29 mouse cellular contexts compared by ENCODE assay signal in genomic region chr1:118948407-118948806, GRCm38 (mm10).
DNase-seq lines count a peak whose midpoint lies in the region; ATAC-seq and TF ChIP-seq lines count a peak whose summit lies in the region.
"Had no signal": no experiment of that assay in that cellular context is flagged by ENCODE, and none has a peak within 500 bp of the region (broad histone marks: within the 10 kb centered on the region; RNA-seq: fewer than 3 reads in every experiment).

No protein-coding gene starts in this region.

- peaks cover 4% of the 10 kb centered on the region for H3K36me3 ChIP-seq in forebrain, embryonic 12.5 days (replicated peaks)
- H3K36me3 ChIP-seq in forebrain, embryonic 11.5 days (ENCODE audit: control insufficient read depth, insufficient read depth, low read length), result no peaks in the 10 kb centered on the region; the same call in 1 of the 2 replicates
- H3K36me3 ChIP-seq in heart, adult 2 months (ENCODE audit: control insufficient read depth, insufficient read depth, low read length), result no peaks in the 10 kb centered on the region
- H3K36me3 ChIP-seq in liver, postnatal 0 days (replicated peaks; ENCODE audit: insufficient read depth, low read length), result no peaks in the 10 kb centered on the region
- H3K36me3 ChIP-seq: G1E had no signal

- no peak for DNase-seq in forebrain, embryonic 11.5 days (ENCODE audit: low spot score)
- peak; percentile 22 for DNase-seq in gastrocnemius, postnatal 25 days
- DNase-seq in gastrocnemius, postnatal 4 days (ENCODE audit: low spot score in 2 of 2), result no peak
- DNase-seq in heart, adult 2 months, result peak; percentile 20 to 21
- no peak for DNase-seq in heart, postnatal 36 days
- no peak for DNase-seq in liver, postnatal 0 days
- DNase-seq: adrenal gland, adult 2 months; adrenal gland, postnatal 10 days; adrenal gland, postnatal 25 days; B cell, adult 2 months; cerebellum, adult 11 months; cerebellum, adult 18-20 months; cerebellum, adult 8-10 months; cerebellum, adult 9-11 months; cerebellum, postnatal 14 days; cerebellum, postnatal 36 days; embryo, embryonic 11 days had no signal

- H3K27me3 ChIP-seq in forebrain, embryonic 12.5 days, result no peaks in the 10 kb centered on the region
- no peaks in the 10 kb centered on the region for H3K27me3 ChIP-seq in forebrain, embryonic 11.5 days (ENCODE audit: control insufficient read depth, insufficient read depth, low read length)
- H3K27me3 ChIP-seq in heart, adult 2 months (ENCODE audit: control insufficient read depth, insufficient read depth, low read length), result no peaks in the 10 kb centered on the region
- no peaks in the 10 kb centered on the region for H3K27me3 ChIP-seq in liver, postnatal 0 days (ENCODE audit: insufficient read depth, low read length)
- H3K27me3 ChIP-seq: CH12.LX; embryonic facial prominence, embryonic 13.5 days; embryonic facial prominence, embryonic 15.5 days; Patski had no signal

- H3K4me2 ChIP-seq in forebrain, embryonic 12.5 days, result no peak overlapping the region
- no peak overlapping the region for H3K4me2 ChIP-seq in forebrain, embryonic 11.5 days (ENCODE audit: low read depth, low read length, severe bottlenecking)
- H3K4me2 ChIP-seq in liver, postnatal 0 days (ENCODE audit: low read depth, low read length), result no peak overlapping the region
- H3K4me2 ChIP-seq: embryonic facial prominence, embryonic 13.5 days; embryonic facial prominence, embryonic 15.5 days had no signal

- ATAC-seq in forebrain, embryonic 12.5 days (ENCODE audit: low FRiP score), result no peak
- ATAC-seq in forebrain, embryonic 11.5 days (replicated peaks; ENCODE audit: low FRiP score), result no peak
- ATAC-seq in liver, postnatal 0 days, result no peak
- ATAC-seq: activated CD4-positive, CD25-positive, alpha-beta regulatory T cell, adult 4 months; CD4-positive, CD25-positive, alpha-beta regulatory T cell, adult 4 months; forebrain, embryonic 14.5 days; forebrain, embryonic 16.5 days; Patski had no signal

- WGBS in forebrain, embryonic 12.5 days, result 77% methylated on average over 2 of the region's 2 CpGs
- WGBS in forebrain, embryonic 11.5 days, result 66% methylated on average over 2 of the region's 2 CpGs
- WGBS in heart, adult 2 months, result 48% methylated on average over 2 of the region's 2 CpGs
- WGBS in liver, postnatal 0 days (ENCODE audit: insufficient replicate concordance), result 62% methylated on average over 2 of the region's 2 CpGs

- TF ChIP-seq POLR2A in heart, adult 2 months (IDR thresholded peaks at IDR 0.05; ENCODE audit: insufficient read depth, low read depth, low read length), result no peak

- TF ChIP-seq EP300 in heart, adult 2 months (IDR thresholded peaks at IDR 0.05; ENCODE audit: insufficient read depth, low read depth, low read length), result no peak
- TF ChIP-seq EP300 in liver, postnatal 0 days (IDR thresholded peaks at IDR 0.05; ENCODE audit: low read depth), result no peak

- no peaks in the 10 kb centered on the region for H3K79me2 ChIP-seq in heart, adult 2 months (replicated peaks; ENCODE audit: control insufficient read depth, insufficient read depth, low read length)

- H3K4me3 ChIP-seq in forebrain, embryonic 12.5 days (replicated peaks), result no peak overlapping the region
- H3K4me3 ChIP-seq in forebrain, embryonic 11.5 days (ENCODE audit: low read depth, low read length), result no peak overlapping the region
- H3K4me3 ChIP-seq in heart, adult 2 months, result no peak overlapping the region
- no peak overlapping the region for H3K4me3 ChIP-seq in liver, postnatal 0 days (ENCODE audit: low read depth, low read length)
- H3K4me3 ChIP-seq: embryonic facial prominence, embryonic 13.5 days; embryonic facial prominence, embryonic 15.5 days; erythroblast, embryonic 14.5 days; forebrain, embryonic 10.5 days had no signal

- H3K9ac ChIP-seq in forebrain, embryonic 12.5 days, result no peak overlapping the region
- H3K9ac ChIP-seq in forebrain, embryonic 11.5 days (ENCODE audit: low read length), result no peak overlapping the region
- H3K9ac ChIP-seq in heart, adult 2 months (ENCODE audit: low read depth, low read length), result no peak overlapping the region
- H3K9ac ChIP-seq in liver, postnatal 0 days (replicated peaks), result no peak overlapping the region
- H3K9ac ChIP-seq: embryonic facial prominence, embryonic 13.5 days; embryonic facial prominence, embryonic 15.5 days had no signal

- TF ChIP-seq CTCF in heart, adult 2 months (IDR thresholded peaks at IDR 0.05), result no peak
- no peak for TF ChIP-seq CTCF in liver, postnatal 0 days (IDR thresholded peaks at IDR 0.05; ENCODE audit: low read depth)

- 0 out of 2 replicates have a peak overlapping the region, but pooled peaks have one; percentile 19 for H3K27ac ChIP-seq in forebrain, embryonic 12.5 days
- no peak overlapping the region for H3K27ac ChIP-seq in forebrain, embryonic 11.5 days (ENCODE audit: low read depth, low read length)
- H3K27ac ChIP-seq in heart, adult 2 months, result no peak overlapping the region
- H3K27ac ChIP-seq in liver, postnatal 0 days (ENCODE audit: low read depth), result no peak overlapping the region
- H3K27ac ChIP-seq: embryonic facial prominence, embryonic 13.5 days; embryonic facial prominence, embryonic 15.5 days; forebrain, embryonic 10.5 days had no signal

- no peaks in the 10 kb centered on the region for H3K9me3 ChIP-seq in forebrain, embryonic 12.5 days
- H3K9me3 ChIP-seq in forebrain, embryonic 11.5 days (ENCODE audit: control insufficient read depth, low read length), result no peaks in the 10 kb centered on the region; the same call in 1 of the 2 replicates
- no peaks in the 10 kb centered on the region for H3K9me3 ChIP-seq in liver, postnatal 0 days (ENCODE audit: low read length)
- H3K9me3 ChIP-seq: embryonic facial prominence, embryonic 13.5 days; embryonic facial prominence, embryonic 15.5 days had no signal

- no peaks in the 10 kb centered on the region for H3K4me1 ChIP-seq in forebrain, embryonic 12.5 days
- H3K4me1 ChIP-seq in forebrain, embryonic 11.5 days (replicated peaks; ENCODE audit: control insufficient read depth, insufficient read depth, low read length), result no peaks in the 10 kb centered on the region; the same call in 1 of the 2 replicates
- H3K4me1 ChIP-seq in heart, adult 2 months (ENCODE audit: control insufficient read depth, insufficient read depth, low read length), result peaks cover 1% of the 10 kb centered on the region; the same call in 1 of the 2 replicates
- H3K4me1 ChIP-seq in liver, postnatal 0 days (ENCODE audit: insufficient read depth), result no peaks in the 10 kb centered on the region
- H3K4me1 ChIP-seq: forebrain, embryonic 10.5 days had no signal

- intact Hi-C loops in heart, adult 2 months (cut with DNase I), result no loop called here
- intact Hi-C loops in heart, postnatal 36 days (cut with DNase I), result no loop called here

Comparison
In these comparisons a context has a peak if more than half of its experiments do, and no peak if none do; other contexts are left out.
1. DNase-seq: peak in gastrocnemius, postnatal 25 days (single experiment) and heart, adult 2 months (2 of 2); none in forebrain, embryonic 11.5 days (single experiment), gastrocnemius, postnatal 4 days (0 of 2), heart, postnatal 36 days (0 of 2) and liver, postnatal 0 days (single experiment).